Comparison of ENCODE assay signal across 1 mouse cellular context in genomic region chr13:24830756-24831352, GRCm38 (mm10).
TF ChIP-seq lines count a peak whose summit lies in the region.

No protein-coding gene starts in this region.

TF ChIP-seq in MEL, 35 proteins besides CTCF, POLR2A, EP300 and RAD21 (continued from another document):
- TF ChIP-seq TCF12 (IDR thresholded peaks at IDR 0.05; ENCODE audit: low read depth, low read length) (no peak), CHD2 (IDR thresholded peaks at IDR 0.05; ENCODE audit: low read length) (no peak), ZNF384 (IDR thresholded peaks at IDR 0.05; ENCODE audit: low read depth, low read length) (peak; percentile 56), MXI1 (IDR thresholded peaks at IDR 0.05; ENCODE audit: low read depth, low read length) (0 out of 2 replicates have a peak, but pooled peaks have one; percentile 23), ETS1 (IDR thresholded peaks at IDR 0.05; ENCODE audit: low read depth, low read length) (no peak), KAT2A (conservative IDR thresholded peaks at IDR 0.05; ENCODE audit: low read depth, low read length) (no peak), MYC (IDR thresholded peaks at IDR 0.05; ENCODE audit: low read depth, low read length) (peak; percentile 46), CHD1 (IDR thresholded peaks at IDR 0.05; ENCODE audit: low read depth, low read length) (peak; percentile 72; the same call in 1 of the 2 replicates), POLR2AphosphoS2 (IDR thresholded peaks at IDR 0.05; ENCODE audit: low read length) (no peak), ELF1 (IDR thresholded peaks at IDR 0.05; ENCODE audit: low read depth, low read length) (no peak), GABPA (IDR thresholded peaks at IDR 0.05; ENCODE audit: low read depth, low read length) (no peak), MAFK (IDR thresholded peaks at IDR 0.05; ENCODE audit: borderline replicate concordance, low read depth, low read length) (no peak)
TF ChIP-seq in MEL: peak in this region for 5.
